Mouse (Mus musculus): ENCODE data around the gene Ptms. TPM values are rescaled to one million over a fixed set of nuclear protein-coding genes. Genes with fewer than 3 reads are reported as not detected.

Gene Ptms
- total RNA-seq (2023; ENCODE audit: inconsistent age), result 42.1 to 57.3 TPM (median 46.3 TPM) in 4 replicates

GRCm38 (mm10) chr6:124919695-124920317, at the start of gene Ptms:
Gene Ptms (minus strand): TSS chr6:124920103.

GRCm38 (mm10) chr6:124965088-124965719, 45.3 kb upstream of the Ptms start, which contains the start of gene Cops7a:
Gene Cops7a (minus strand): TSS chr6:124965538.

GRCm38 (mm10) chr6:124930754-124931524, 11.0 kb upstream of the Ptms start, which contains the start of gene Mlf2:
Gene Mlf2 (plus strand): TSS chr6:124931386.

GRCm38 (mm10) chr6:124911533-124912218, 8.2 kb downstream of the Ptms start, which contains the start of gene Lag3:
Gene Lag3 (minus strand): TSS chr6:124911705.

GRCm38 (mm10) chr6:124887986-124888385, 31.9 kb downstream of the Ptms start, which contains the start of gene Cd4:
Gene Cd4 (minus strand): TSS chr6:124888221.

Other genes with a start within 250 kb of the Ptms start
- gene Emg1, start 207.9 kb downstream of the Ptms start, total RNA-seq (2023; ENCODE audit: inconsistent age), result 116 to 132 TPM (median 125 TPM) in 4 replicates
- gene Phb2, start 207.8 kb downstream of the Ptms start, total RNA-seq (2023; ENCODE audit: inconsistent age), result 223 to 242 TPM (median 231 TPM) in 4 replicates
- gene Ptpn6, start 181.4 kb downstream of the Ptms start, total RNA-seq (2023; ENCODE audit: inconsistent age), result 597 to 656 TPM (median 630 TPM) in 4 replicates
- 253 to 263 TPM (median 258 TPM) in 4 replicates for gene Grcc10, start 178.7 kb downstream of the Ptms start, total RNA-seq (2023; ENCODE audit: inconsistent age)
- gene Gm45234, start 164.1 kb downstream of the Ptms start, total RNA-seq (2023; ENCODE audit: inconsistent age), result 0.16 to 2.3 TPM in 2 of 4 replicates, not detected in the others
- 21.1 to 30.7 TPM (median 28.7 TPM) in 4 replicates for gene Atn1, start 163.6 kb downstream of the Ptms start, total RNA-seq (2023; ENCODE audit: inconsistent age)
- 3.9 to 7.0 TPM (median 6.0 TPM) in 4 replicates for gene Eno2, start 150.4 kb downstream of the Ptms start, total RNA-seq (2023; ENCODE audit: inconsistent age)
- 3.5 to 4.3 TPM (median 3.9 TPM) in 4 replicates for gene Lrrc23, start 140.4 kb downstream of the Ptms start, total RNA-seq (2023; ENCODE audit: inconsistent age)
- gene Spsb2, start 111.4 kb downstream of the Ptms start, total RNA-seq (2023; ENCODE audit: inconsistent age), result 4.3 to 8.0 TPM (median 5.3 TPM) in 4 replicates
- gene Tpi1, start 105.8 kb downstream of the Ptms start, total RNA-seq (2023; ENCODE audit: inconsistent age), result 53.5 to 62.9 TPM (median 57.4 TPM) in 4 replicates
- 67.6 to 86.7 TPM (median 79.3 TPM) in 4 replicates for gene Usp5, start 90.6 kb downstream of the Ptms start, total RNA-seq (2023; ENCODE audit: inconsistent age)
- 2.7 to 6.3 TPM (median 4.4 TPM) in 4 replicates for gene Cdca3, start 90.6 kb downstream of the Ptms start, total RNA-seq (2023; ENCODE audit: inconsistent age)
- gene Gnb3, start 79.8 kb downstream of the Ptms start, total RNA-seq (2023; ENCODE audit: inconsistent age), result 0.29 to 0.30 TPM in 2 of 4 replicates, not detected in the others
- gene P3h3, start 62.4 kb downstream of the Ptms start, total RNA-seq (2023; ENCODE audit: inconsistent age), result 0.19 to 0.51 TPM in 2 of 4 replicates, not detected in the others
- gene Gpr162, start 56.1 kb downstream of the Ptms start, total RNA-seq (2023; ENCODE audit: inconsistent age), result 0.51 to 0.99 TPM (median 0.79 TPM) in 4 replicates
- gene Cd4, start 31.9 kb downstream of the Ptms start, total RNA-seq (2023; ENCODE audit: inconsistent age), result 0.35 to 0.93 TPM (median 0.60 TPM) in 4 replicates
- 0.26 to 0.69 TPM (median 0.48 TPM) in 4 replicates for gene Lag3, start 8.4 kb downstream of the Ptms start, total RNA-seq (2023; ENCODE audit: inconsistent age)
- 97.3 to 112 TPM (median 105 TPM) in 4 replicates for gene Mlf2, start 11.3 kb upstream of the Ptms start, total RNA-seq (2023; ENCODE audit: inconsistent age)
- gene Cops7a, start 45.4 kb upstream of the Ptms start, total RNA-seq (2023; ENCODE audit: inconsistent age), result 51.9 to 60.4 TPM (median 54.0 TPM) in 4 replicates
- 0.22 to 0.58 TPM (median 0.24 TPM) in 3 of 4 replicates, not detected in the other for gene Pianp, start 76.6 kb upstream of the Ptms start, total RNA-seq (2023; ENCODE audit: inconsistent age)
- gene Zfp384, start 89.0 kb upstream of the Ptms start, total RNA-seq (2023; ENCODE audit: inconsistent age), result 93.2 to 96.8 TPM (median 95.4 TPM) in 4 replicates
- gene Ing4, start 119.7 kb upstream of the Ptms start, total RNA-seq (2023; ENCODE audit: inconsistent age), result 78.0 to 92.0 TPM (median 85.9 TPM) in 4 replicates
- 11.9 to 20.6 TPM (median 13.3 TPM) in 4 replicates for gene Acrbp, start 129.6 kb upstream of the Ptms start, total RNA-seq (2023; ENCODE audit: inconsistent age)
- gene Lpar5, start 147.8 kb upstream of the Ptms start, total RNA-seq (2023; ENCODE audit: inconsistent age), result 11.6 to 15.7 TPM (median 14.9 TPM) in 4 replicates
- gene Chd4, start 175.9 kb upstream of the Ptms start, total RNA-seq (2023; ENCODE audit: inconsistent age), result 343 to 381 TPM (median 359 TPM) in 4 replicates
- gene Nop2, start 211.8 kb upstream of the Ptms start, total RNA-seq (2023; ENCODE audit: inconsistent age), result 38.6 to 47.8 TPM (median 40.7 TPM) in 4 replicates
- 34.0 to 42.8 TPM (median 41.9 TPM) in 4 replicates for gene Iffo1, start 225.1 kb upstream of the Ptms start, total RNA-seq (2023; ENCODE audit: inconsistent age)
- gene Gapdh, start 246.4 kb upstream of the Ptms start, total RNA-seq (2023; ENCODE audit: inconsistent age), result 423 to 488 TPM (median 460 TPM) in 4 replicates